19 mouse cellular contexts compared by ENCODE assay signal in genomic region chr12:59521946-59522345, GRCm38 (mm10).
A peak's percentile ranks its signal among the peaks of the same experiment; 100 is the strongest.
DNase-seq lines count a peak whose midpoint lies in the region.
"Had no signal": no experiment of that assay in that cellular context is flagged by ENCODE, and none has a peak within 500 bp of the region (broad histone marks: within the 10 kb centered on the region; RNA-seq: fewer than 3 reads in every experiment).

No protein-coding gene starts in this region.

- peak; percentile 17 to 38 for DNase-seq in frontal cortex, adult 2 months (ENCODE audit: extremely low spot score in 1 of 2, low spot score in 1 of 2)
- no peak for DNase-seq in frontal cortex, postnatal 14 days (ENCODE audit: low spot score in 2 of 2)
- peak; percentile 15 to 19 for DNase-seq in left cerebral cortex, adult 9 months (ENCODE audit: low spot score in 2 of 2)
- DNase-seq in left cerebral cortex, postnatal 14 days (ENCODE audit: low spot score in 2 of 2), result no peak
- peak; percentile 63 for DNase-seq in brain, adult 2 months (ENCODE audit: low read depth, low spot score)
- DNase-seq in telencephalon, adult 2 months (ENCODE audit: low read depth, low spot score), result peak; percentile 48
- DNase-seq in ovary, postnatal 36 days (ENCODE audit: low spot score), result no peak
- DNase-seq: adrenal gland, postnatal 10 days; adrenal gland, postnatal 36 days; B cell, adult 2 months; cerebellum, adult 11 months; cerebellum, adult 2 months; cerebellum, adult 9-11 months; cerebellum, postnatal 25 days; embryo, embryonic 11 days; gastrocnemius, postnatal 25 days; heart, adult 18-20 months; heart, postnatal 10 days; heart, postnatal 36 days had no signal

- intact Hi-C loops in left cerebral cortex, postnatal 14 days (cut with DNase I), result no loop called here

Comparison
In these comparisons a context has a peak if more than half of its experiments do, and no peak if none do; other contexts are left out.
1. DNase-seq: peak in frontal cortex, adult 2 months (2 of 2), left cerebral cortex, adult 9 months (2 of 2), brain, adult 2 months (single experiment) and telencephalon, adult 2 months (single experiment); none in frontal cortex, postnatal 14 days (0 of 2), left cerebral cortex, postnatal 14 days (0 of 2) and ovary, postnatal 36 days (single experiment).